Mouse (Mus musculus): ENCODE data around the gene Fam71b.

Fam71b gene

GRCm38 (mm10) chr11:46430123-46430522 lies 33.8 kb downstream of the Fam71b start:
- no peak for DNase-seq (ENCODE audit: low read depth, low spot score)

GRCm38 (mm10) chr11:46431129-46431528 lies 34.8 kb downstream of the Fam71b start:
- peak; percentile 75 for DNase-seq (ENCODE audit: low read depth, low spot score)

DNA sequence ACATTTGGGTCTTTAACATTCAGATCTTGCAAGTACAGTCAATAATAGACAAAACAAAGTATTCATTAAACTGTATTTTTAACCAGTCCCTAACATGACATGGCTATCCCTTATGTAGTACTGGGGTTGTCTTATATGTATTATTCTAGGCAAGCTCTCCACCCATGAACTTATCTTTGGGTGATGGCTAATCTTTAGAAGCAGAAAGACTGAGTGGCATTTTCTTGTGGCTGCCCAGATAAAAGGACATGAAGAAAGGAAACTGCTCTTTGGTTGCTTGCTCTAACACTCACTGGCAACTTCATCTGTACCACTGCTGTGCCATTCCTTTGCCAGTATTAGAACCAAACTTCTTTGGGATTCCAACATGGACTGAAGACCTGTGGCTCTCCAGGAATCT lies 39.0 kb downstream of the Fam71b start:
- no peak for DNase-seq (ENCODE audit: low read depth, low spot score)

DNA sequence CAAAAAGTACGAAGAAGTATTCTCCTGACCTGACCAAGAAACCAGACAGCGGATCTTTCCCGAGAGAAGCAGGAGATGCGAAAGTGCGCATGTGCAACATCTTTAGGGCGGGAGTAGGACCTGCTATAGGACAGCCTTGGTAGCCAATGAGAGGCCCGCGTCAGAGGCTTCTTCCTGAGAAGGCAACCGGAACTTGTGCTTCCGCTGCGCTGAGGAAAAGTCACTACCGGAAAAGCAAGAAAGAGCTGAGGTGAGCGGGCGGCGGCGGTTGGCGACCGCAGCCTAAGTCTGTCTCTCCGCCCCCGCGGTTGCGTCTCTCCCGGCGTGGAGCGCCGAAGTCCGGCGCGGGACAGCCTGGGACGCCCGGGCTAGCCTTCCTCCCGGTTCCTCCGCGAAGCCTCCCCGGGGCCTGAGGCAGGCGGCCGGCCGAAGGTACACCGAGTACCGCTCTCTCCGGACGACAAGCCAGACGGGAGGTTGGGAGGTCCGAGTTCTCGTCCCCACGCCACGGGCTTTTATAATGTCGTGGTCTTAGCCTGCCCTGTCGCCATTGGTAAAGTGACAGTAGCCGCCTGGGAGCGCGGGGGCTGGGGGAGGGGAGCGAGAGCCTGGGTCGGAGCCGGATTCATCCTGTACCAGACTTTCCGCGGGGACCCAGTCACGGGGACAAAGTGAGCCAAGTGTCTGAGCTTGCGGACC lies 40.5 kb downstream of the Fam71b start, which contains the start of gene Med7:
Med7 (plus strand) TSS at position 166 of the 699 bp plus-strand sequence.
- peak; percentile 91 for DNase-seq (ENCODE audit: low read depth, low spot score)

- DNase-seq (ENCODE audit: low read depth, low spot score) = peak; percentile 30
Observed at GRCm38 (mm10) chr11:46437459-46438000, 41.2 kb downstream of the Fam71b start.

DNA sequence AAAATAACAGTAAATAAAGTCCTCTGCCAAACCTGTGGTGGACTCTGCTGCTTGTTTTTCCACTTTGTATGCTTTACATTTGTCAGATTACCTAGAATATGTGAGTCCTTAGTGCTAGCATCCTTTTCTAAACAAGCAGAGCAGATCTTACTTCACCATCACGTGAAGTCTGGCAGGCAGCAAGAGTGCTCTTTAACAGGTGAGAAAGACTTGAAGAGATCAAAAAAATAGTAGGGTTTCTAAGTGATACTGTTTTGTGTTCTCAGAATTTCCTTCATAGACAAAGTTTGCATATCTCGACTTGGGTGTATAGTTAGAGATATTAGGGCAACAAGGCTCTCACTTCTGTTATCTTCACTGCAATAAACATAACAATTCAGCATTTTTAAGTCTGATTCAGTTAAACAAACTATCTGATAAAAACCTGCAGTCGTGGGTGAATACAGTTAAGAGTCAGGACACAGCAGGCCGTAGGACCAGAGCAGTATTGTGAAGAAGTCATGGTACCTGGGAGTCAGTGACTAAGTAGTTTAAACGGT lies 42.7 kb downstream of the Fam71b start:
- no peak for DNase-seq (ENCODE audit: low read depth, low spot score)

DNA sequence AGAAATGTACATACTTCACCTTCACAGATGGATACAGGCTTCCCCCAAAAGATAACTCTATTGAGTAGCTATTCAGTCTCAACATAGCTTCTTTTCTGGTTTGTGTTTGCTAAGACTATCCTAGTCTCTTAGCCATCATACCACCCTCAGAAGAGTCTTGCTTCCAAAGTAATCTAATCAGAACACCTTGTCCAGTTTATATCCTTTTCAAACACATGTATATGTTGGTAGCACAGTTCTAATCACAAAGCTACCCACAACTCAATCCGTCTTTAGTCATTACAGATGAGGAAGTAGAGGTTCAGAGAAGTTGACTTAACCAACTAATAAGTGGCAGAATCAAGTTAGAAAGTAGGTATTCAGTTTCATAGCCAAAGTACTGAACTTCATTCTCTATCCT lies 45.4 kb downstream of the Fam71b start:
- no peak for DNase-seq (ENCODE audit: low read depth, low spot score)

GRCm38 (mm10) chr11:46443152-46443551 lies 46.8 kb downstream of the Fam71b start:
- DNase-seq (ENCODE audit: low read depth, low spot score) = no peak

DNA sequence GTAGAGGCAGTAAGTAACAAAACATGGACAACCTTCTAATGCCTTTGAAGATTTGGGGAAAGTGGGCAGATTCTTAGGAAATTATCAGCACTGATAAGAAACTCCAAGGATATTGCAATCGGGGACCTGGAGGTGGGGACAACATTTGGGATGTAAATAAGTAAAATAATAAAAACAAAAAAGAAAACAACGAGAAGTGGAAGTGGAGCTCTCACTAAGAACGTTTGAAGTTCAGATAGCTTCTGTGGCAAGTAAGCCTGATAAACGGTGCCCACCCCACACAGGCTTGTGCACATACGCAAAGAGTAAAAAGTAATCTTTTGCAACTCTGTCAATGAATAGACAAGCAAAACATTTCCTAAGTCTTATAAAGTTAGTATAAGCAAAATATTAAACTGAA lies 47.6 kb downstream of the Fam71b start:
- DNase-seq (ENCODE audit: low read depth, low spot score) = no peak

GRCm38 (mm10) chr11:46446150-46446549 lies 49.8 kb downstream of the Fam71b start:
- DNase-seq (ENCODE audit: low read depth, low spot score) = no peak

GRCm38 (mm10) chr11:46447644-46448484 lies 51.5 kb downstream of the Fam71b start:
- no peak for DNase-seq (ENCODE audit: low read depth, low spot score)

DNA sequence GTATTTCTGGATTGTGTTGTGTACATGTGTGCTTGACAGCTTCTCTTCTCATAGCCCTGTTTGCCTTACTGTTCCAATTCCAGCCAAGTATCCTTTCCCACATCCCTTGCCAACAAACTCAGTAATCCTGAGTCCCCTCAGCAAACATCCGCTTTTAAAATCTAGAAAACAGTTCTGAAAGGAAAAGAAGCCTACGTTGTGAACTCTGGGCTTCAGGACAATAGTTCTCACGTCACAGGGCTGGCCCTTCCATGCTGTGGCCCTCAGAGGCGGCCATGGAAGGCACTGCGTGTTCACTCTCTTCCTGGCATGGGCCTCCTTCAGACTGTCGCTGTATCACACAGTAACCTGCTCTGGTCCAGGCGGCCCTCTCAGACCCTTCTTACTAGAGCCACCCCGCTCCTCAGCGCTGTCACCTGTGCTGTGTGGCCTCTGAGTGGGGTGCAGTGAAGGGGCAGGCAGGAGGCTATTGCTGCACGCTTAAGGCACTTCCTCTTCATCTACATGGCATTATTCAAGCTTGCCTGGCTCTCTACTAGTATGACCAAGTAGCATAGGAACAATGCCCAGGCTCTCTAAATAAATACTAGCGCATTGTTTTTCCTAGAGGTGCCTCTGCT lies 53.2 kb downstream of the Fam71b start:
- no peak for DNase-seq (ENCODE audit: low read depth, low spot score)

- no peak for DNase-seq (ENCODE audit: low read depth, low spot score)
Observed at GRCm38 (mm10) chr11:46454453-46455045, 58.2 kb downstream of the Fam71b start, which contains the start of gene Havcr2. Havcr2 (plus strand) TSS chr11:46454935.
